Mouse (Mus musculus): ENCODE data around the gene Atp11a. TPM values are rescaled to one million over a fixed set of nuclear protein-coding genes. Genes with fewer than 3 reads are reported as not detected.

The Atp11a gene
- polyA plus RNA-seq, 1 experiment from 2014 or later: 22.2 TPM

- no peaks in the 10 kb centered on the region for H3K9me3 ChIP-seq (replicated peaks)
- H3K4me1 ChIP-seq: peaks cover 22% of the 10 kb centered on the region
- H3K27ac ChIP-seq (replicated peaks): no peak overlapping the region; the same call in 1 of the 2 replicates
- peak; percentile 71 for ATAC-seq (ENCODE audit: insufficient number of reproducible peaks, low FRiP score, low TSS enrichment, low read depth)
- WGBS: 15% methylated on average over 5 of the region's 5 CpGs
- no peak overlapping the region for H3K4me2 ChIP-seq (replicated peaks)
- H3K27me3 ChIP-seq: no peaks in the 10 kb centered on the region
- no peak overlapping the region for H3K4me3 ChIP-seq (replicated peaks)
- H3K36me3 ChIP-seq: no peaks in the 10 kb centered on the region
- no peak overlapping the region for H3K9ac ChIP-seq
Observed at GRCm38 (mm10) chr8:12912011-12912410, 155.2 kb downstream of the Atp11a start.

GRCm38 (mm10) chr8:12915187-12916006 lies 158.6 kb downstream of the Atp11a start:
- Histone ChIP-seq H3K36me3 (no peaks in the 10 kb centered on the region), H3K9ac (peak overlapping the region; percentile 39), H3K27ac (replicated peaks) (peak overlapping the region; percentile 72), H3K9me3 (replicated peaks) (no peaks in the 10 kb centered on the region), H3K27me3 (no peaks in the 10 kb centered on the region), H3K4me2 (replicated peaks) (peak overlapping the region; percentile 88), H3K4me1 (peaks cover 24% of the 10 kb centered on the region), H3K4me3 (replicated peaks) (peak overlapping the region; percentile 58)
- 11% methylated on average over 42 of the region's 42 CpGs for WGBS
- ATAC-seq (ENCODE audit: insufficient number of reproducible peaks, low FRiP score, low TSS enrichment, low read depth): peak; percentile 58

GRCm38 (mm10) chr8:12916156-12916900 lies 159.5 kb downstream of the Atp11a start:
- Histone ChIP-seq H3K27me3 (no peaks in the 10 kb centered on the region), H3K4me2 (replicated peaks) (peak overlapping the region; percentile 88), H3K9ac (0 out of 2 replicates have a peak overlapping the region, but pooled peaks have one; percentile 39), H3K27ac (replicated peaks) (no peak overlapping the region), H3K36me3 (no peaks in the 10 kb centered on the region), H3K4me3 (replicated peaks) (peak overlapping the region; percentile 58), H3K9me3 (replicated peaks) (no peaks in the 10 kb centered on the region), H3K4me1 (peaks cover 24% of the 10 kb centered on the region)
- WGBS: 57% methylated on average over 16 of the region's 16 CpGs
- no peak for ATAC-seq (ENCODE audit: insufficient number of reproducible peaks, low FRiP score, low TSS enrichment, low read depth)

- H3K27ac ChIP-seq (replicated peaks): no peak overlapping the region
- no peaks in the 10 kb centered on the region for H3K27me3 ChIP-seq
- no peaks in the 10 kb centered on the region for H3K9me3 ChIP-seq (replicated peaks)
- no peak overlapping the region for H3K4me2 ChIP-seq (replicated peaks)
- H3K36me3 ChIP-seq: no peaks in the 10 kb centered on the region
- H3K9ac ChIP-seq: no peak overlapping the region
- no peak overlapping the region for H3K4me3 ChIP-seq (replicated peaks)
- ATAC-seq (ENCODE audit: insufficient number of reproducible peaks, low FRiP score, low TSS enrichment, low read depth): no peak
- 70% methylated on average over 3 of the region's 3 CpGs for WGBS
- peaks cover 23% of the 10 kb centered on the region for H3K4me1 ChIP-seq
Observed at GRCm38 (mm10) chr8:12917029-12917428, 160.2 kb downstream of the Atp11a start.

GRCm38 (mm10) chr8:12917831-12918230 lies 161.0 kb downstream of the Atp11a start:
- no peak overlapping the region for H3K9ac ChIP-seq
- ATAC-seq (ENCODE audit: insufficient number of reproducible peaks, low FRiP score, low TSS enrichment, low read depth): no peak
- no peaks in the 10 kb centered on the region for H3K36me3 ChIP-seq
- no peaks in the 10 kb centered on the region for H3K27me3 ChIP-seq
- H3K27ac ChIP-seq (replicated peaks): no peak overlapping the region
- H3K4me3 ChIP-seq (replicated peaks): no peak overlapping the region
- H3K4me1 ChIP-seq: peaks cover 21% of the 10 kb centered on the region
- WGBS: 79% methylated on average over 4 of the region's 4 CpGs
- H3K9me3 ChIP-seq (replicated peaks): no peaks in the 10 kb centered on the region
- no peak overlapping the region for H3K4me2 ChIP-seq (replicated peaks)

Other genes starting within 250 kb of the Atp11a start
- not detected in 2 replicates for gene Spaca7, start 184.0 kb upstream of the Atp11a start, polyA plus RNA-seq (2015; fragmentation: Nextera tagmentation; extraction: Ambion mirVana)
- gene Tubgcp3, start 84.8 kb upstream of the Atp11a start, polyA plus RNA-seq (2015; fragmentation: Nextera tagmentation; extraction: Ambion mirVana): 33.8 and 38.6 TPM in 2 replicates
- 16.8 and 18.7 TPM in 2 replicates for gene Mcf2l, start 116.8 kb downstream of the Atp11a start, polyA plus RNA-seq (2015; fragmentation: Nextera tagmentation; extraction: Ambion mirVana)

All from embryonic facial prominence, embryonic 15.5 days (tissue).